Mouse (Mus musculus) bone marrow macrophage, adult 2 months (primary cell): ENCODE measurements around the gene Pttg1ip. TPM values are rescaled to one million over a fixed set of nuclear protein-coding genes. Genes with fewer than 3 reads are reported as not detected.

ENCODE experiments used
- H3K27ac ChIP-seq: 2 replicates; pipeline ENCODE4 v1.5.1; 2012; ENCODE audit warnings: low read depth, low read length; ENCODE audit not compliant: insufficient read depth
- H3K4me1 ChIP-seq: 2 replicates; pipeline ENCODE4 v1.6.1; 2012; ENCODE audit warnings: low read length; ENCODE audit not compliant: control insufficient read depth, insufficient read depth
- H3K4me3 ChIP-seq: 2 replicates; pipeline ENCODE4 v1.5.1; 2012; ENCODE audit warnings: mild to moderate bottlenecking, low read length, moderate library complexity; ENCODE audit not compliant: insufficient read depth
- CTCF ChIP-seq: IDR thresholded peaks from 2 replicates; pipeline ENCODE4 v1.5.1; 2012; ENCODE audit warnings: low read depth, mild to moderate bottlenecking, low read length, moderate library complexity
- POLR2A ChIP-seq: IDR thresholded peaks from 2 replicates; pipeline ENCODE4 v1.6.1; 2012; ENCODE audit warnings: mild to moderate bottlenecking, low read depth, low read length, borderline replicate concordance
- polyA plus RNA-seq: library from polyadenylated mRNA; stranded (reverse); fragments of >200 nt; gene quantifications from 2 replicates; pipeline ENCODE4 v1.2.4, GENCODE M21; 2012; ENCODE audit not compliant: missing spikeins, insufficient read depth, insufficient read length

The Pttg1ip gene
- polyA plus RNA-seq, 1 experiment: 102 TPM

GRCm38 (mm10) chr10:77604111-77604510 is 22.6 kb downstream of the Pttg1ip start:
- H3K4me3 ChIP-seq: no peak overlapping the region
- H3K27ac ChIP-seq: no peak overlapping the region
- H3K4me1 ChIP-seq: peaks cover 7% of the 10 kb centered on the region; the same call in 1 of the 2 replicates
- TF ChIP-seq CTCF (0 out of 2 replicates have a peak, but pooled peaks have one; percentile 29), POLR2A (no peak)

DNA sequence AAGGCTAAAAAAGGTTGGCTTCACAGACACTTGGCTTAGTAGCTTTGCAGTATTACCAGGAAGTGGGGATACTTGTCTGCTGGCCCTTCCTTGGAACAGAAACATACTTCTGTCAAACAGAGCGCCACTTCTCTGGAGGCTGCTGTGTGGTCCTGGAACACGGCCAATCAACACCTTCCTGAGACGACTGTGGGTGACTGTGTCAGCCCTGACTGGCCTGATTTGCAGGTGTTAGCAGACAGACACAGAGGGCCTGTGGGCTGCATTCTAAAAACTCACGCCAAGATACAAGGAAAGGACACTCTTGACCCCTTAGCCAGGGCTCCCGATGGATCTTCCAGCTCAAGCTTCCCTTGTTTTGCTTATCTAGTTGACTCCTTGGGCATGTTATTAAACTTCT is 23.4 kb downstream of the Pttg1ip start:
- Histone ChIP-seq H3K4me3 (no peak overlapping the region), H3K27ac (no peak overlapping the region), H3K4me1 (peaks cover 8% of the 10 kb centered on the region)
- TF ChIP-seq CTCF (no peak), POLR2A (no peak)

- Histone ChIP-seq H3K4me1 (peaks cover 12% of the 10 kb centered on the region), H3K27ac (peak overlapping the region; percentile 89), H3K4me3 (peak overlapping the region; percentile 73; the same call in 1 of the 2 replicates)
- TF ChIP-seq CTCF (no peak), POLR2A (no peak)
Measured at GRCm38 (mm10) chr10:77605368-77605767, 23.8 kb downstream of the Pttg1ip start.

- Histone ChIP-seq H3K4me1 (peaks cover 14% of the 10 kb centered on the region), H3K4me3 (peak within 1 kb of the TSS; percentile 87), H3K27ac (peak within 1 kb of the TSS; percentile 89)
- TF ChIP-seq POLR2A (no peak), CTCF (no peak)
Measured at GRCm38 (mm10) chr10:77605908-77606826, 24.6 kb downstream of the Pttg1ip start, which contains the start of the genes Sumo3 and Gm49325. Gene Sumo3, plus strand, starts transcription at chr10:77606097. Gene Gm49325, plus strand, starts transcription at chr10:77606197.

GRCm38 (mm10) chr10:77606855-77607254 is 25.3 kb downstream of the Pttg1ip start:
- H3K27ac ChIP-seq: peak overlapping the region; percentile 85

DNA sequence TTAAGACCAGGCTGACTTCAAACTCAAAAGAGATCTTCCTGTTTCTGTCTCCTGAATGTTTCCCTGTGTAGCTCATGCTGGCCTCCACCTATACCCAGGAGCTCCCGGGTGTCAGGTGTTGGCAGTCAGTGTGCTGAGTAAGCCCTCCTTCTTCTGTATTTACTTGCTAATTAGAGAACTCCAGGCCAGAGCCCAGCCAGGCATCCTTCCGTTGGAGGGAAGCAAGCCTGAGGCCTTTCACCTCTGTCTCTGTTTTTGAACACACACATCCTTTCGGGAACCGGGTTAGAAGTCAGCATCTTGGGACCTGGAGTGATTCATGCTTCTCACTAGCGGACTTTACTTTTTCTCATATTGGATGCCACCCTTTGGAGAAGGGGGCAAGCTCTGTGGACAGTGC is 25.9 kb downstream of the Pttg1ip start:
- TF ChIP-seq CTCF (no peak), POLR2A (no peak)
- peak overlapping the region; percentile 85 for H3K27ac ChIP-seq
- peaks cover 14% of the 10 kb centered on the region for H3K4me1 ChIP-seq
- peak overlapping the region; percentile 87 for H3K4me3 ChIP-seq

More at GRCm38 (mm10) chr10:77606855-77607254, 25.3 kb downstream of the Pttg1ip start:
- TF ChIP-seq CTCF (no peak), POLR2A (no peak)
- H3K4me1 ChIP-seq: peaks cover 14% of the 10 kb centered on the region
- H3K4me3 ChIP-seq: peak overlapping the region; percentile 87

DNA sequence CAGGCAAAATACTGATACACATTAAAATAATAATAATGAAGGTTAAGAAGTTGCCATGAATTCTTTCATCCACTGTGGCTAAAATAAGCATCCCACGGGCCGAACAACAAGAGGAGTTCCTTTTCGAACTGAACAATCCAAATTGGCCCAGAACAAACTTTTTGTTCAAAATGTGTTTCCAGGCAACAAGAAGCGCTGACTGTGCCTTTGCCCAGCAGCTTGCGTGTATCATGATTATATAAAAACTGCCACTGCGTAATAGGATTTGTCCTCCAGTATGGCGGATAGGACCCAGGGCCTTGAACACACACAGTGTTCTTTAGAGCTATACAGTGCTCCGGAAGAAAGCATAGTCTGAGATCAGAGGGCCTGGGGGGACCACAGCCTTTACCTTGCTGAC is 27.1 kb downstream of the Pttg1ip start:
- Histone ChIP-seq H3K4me1 (peaks cover 22% of the 10 kb centered on the region), H3K27ac (no peak overlapping the region), H3K4me3 (no peak overlapping the region)
- TF ChIP-seq POLR2A: no peak
- no peak for TF ChIP-seq CTCF

DNA sequence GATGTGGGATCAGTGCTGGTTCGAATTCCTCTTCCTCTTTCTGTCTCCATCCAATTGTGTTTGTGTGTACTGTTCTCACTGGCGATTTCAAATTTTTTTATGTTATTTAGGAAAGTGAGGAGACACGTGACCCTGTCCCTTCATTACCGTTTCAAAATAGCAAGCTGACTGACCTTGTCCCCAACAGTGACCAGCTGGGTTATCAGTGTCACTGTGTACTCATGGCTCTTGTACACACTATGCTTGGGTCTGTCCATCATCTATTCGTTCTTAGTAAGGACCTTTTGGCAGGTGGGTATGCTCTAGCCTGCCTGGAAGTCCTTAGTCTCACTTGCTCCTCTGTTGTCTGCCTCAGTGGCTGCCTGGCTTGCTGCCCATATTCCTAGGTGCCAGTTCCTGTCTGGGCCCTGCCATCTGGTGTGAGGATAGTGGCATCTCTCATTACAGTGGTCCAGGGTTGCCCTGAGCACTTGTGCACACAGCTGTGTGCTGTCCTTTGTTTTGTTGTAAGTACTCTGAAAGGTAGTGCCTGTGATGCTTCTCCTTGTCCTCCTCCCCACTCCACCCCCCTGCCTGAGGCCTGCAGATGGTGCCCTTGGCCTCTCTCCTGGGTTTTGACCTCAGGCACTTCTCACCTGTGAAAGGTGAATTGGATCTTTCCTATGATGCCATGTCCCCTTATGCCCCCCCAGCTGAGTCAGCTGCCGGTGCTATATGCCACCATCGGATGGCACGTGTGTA is 28.9 kb downstream of the Pttg1ip start:
- TF ChIP-seq POLR2A: no peak
- TF ChIP-seq CTCF: no peak
- Histone ChIP-seq H3K27ac (0 out of 2 replicates have a peak overlapping the region, but pooled peaks have one; percentile 8), H3K4me3 (no peak overlapping the region), H3K4me1 (peaks cover 32% of the 10 kb centered on the region)

DNA sequence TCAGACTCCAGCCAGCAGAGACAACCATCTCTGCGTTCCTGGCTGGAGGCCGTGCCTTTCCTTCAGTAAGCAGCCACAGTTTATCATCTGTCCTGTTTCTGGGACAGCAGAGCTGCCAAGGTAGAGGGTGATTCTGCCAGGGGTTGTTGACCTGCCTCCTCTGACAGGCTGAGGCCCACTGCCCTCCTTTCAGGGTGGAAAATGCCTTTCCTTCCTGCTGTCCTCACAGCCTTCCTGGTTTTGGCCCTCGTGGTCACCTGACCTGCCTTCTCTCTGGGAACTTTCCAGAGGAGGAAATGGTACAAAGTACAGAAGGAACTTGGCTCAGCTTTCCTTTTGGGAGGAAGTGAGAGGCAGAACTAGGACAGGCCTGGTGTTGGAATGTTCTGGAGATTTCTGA is 31.9 kb downstream of the Pttg1ip start:
- peaks cover 25% of the 10 kb centered on the region for H3K4me1 ChIP-seq
- TF ChIP-seq POLR2A (no peak), CTCF (no peak)
- no peak overlapping the region for H3K4me3 ChIP-seq
- peak overlapping the region; percentile 83 for H3K27ac ChIP-seq

GRCm38 (mm10) chr10:77615647-77616046 is 34.1 kb downstream of the Pttg1ip start:
- peaks cover 31% of the 10 kb centered on the region for H3K4me1 ChIP-seq
- TF ChIP-seq CTCF: no peak
- TF ChIP-seq POLR2A: no peak
- no peak overlapping the region for H3K27ac ChIP-seq
- H3K4me3 ChIP-seq: no peak overlapping the region
